Comparison of ENCODE assay signal across 8 mouse cellular contexts in genomic region chr8:77132903-77133637, GRCm38 (mm10).
DNase-seq lines count a peak whose midpoint lies in the region; ATAC-seq lines count a peak whose summit lies in the region.

No protein-coding gene starts in this region.

- H3K36me3 ChIP-seq in embryonic facial prominence, embryonic 13.5 days, result no peaks in the 10 kb centered on the region
- H3K36me3 ChIP-seq in limb, embryonic 10.5 days, result no peaks in the 10 kb centered on the region
- H3K36me3 ChIP-seq in midbrain, embryonic 11.5 days (ENCODE audit: control insufficient read depth, insufficient read depth, low read length), result no peaks in the 10 kb centered on the region
- H3K36me3 ChIP-seq in hindbrain, embryonic 16.5 days (ENCODE audit: control insufficient read depth, insufficient read depth, low read length), result no peaks in the 10 kb centered on the region

- H3K4me1 ChIP-seq in embryonic facial prominence, embryonic 13.5 days, result peaks cover 3% of the 10 kb centered on the region; the same call in 1 of the 2 replicates
- peaks cover 12% of the 10 kb centered on the region for H3K4me1 ChIP-seq in limb, embryonic 10.5 days
- 0 out of 2 replicates have a peak, but pooled peaks cover 2% of the 10 kb centered on the region for H3K4me1 ChIP-seq in midbrain, embryonic 11.5 days (ENCODE audit: control insufficient read depth, insufficient read depth, low read length)
- no peaks in the 10 kb centered on the region for H3K4me1 ChIP-seq in hindbrain, embryonic 16.5 days (ENCODE audit: control insufficient read depth, insufficient read depth, low read depth, low read length)

- DNase-seq in urinary bladder, adult 18-20 months (ENCODE audit: low spot score in 2 of 2), result peak; percentile 50 to 65
- no peak for DNase-seq in urinary bladder, postnatal 4 days (ENCODE audit: low spot score in 2 of 2)
- peak; percentile 67 for DNase-seq in heart, postnatal 25 days (ENCODE audit: low spot score)
- peak; percentile 34 for DNase-seq in limb, embryonic 10.5 days (ENCODE audit: low spot score)
- peak; percentile 88 for DNase-seq in midbrain, embryonic 11.5 days (ENCODE audit: low spot score, missing footprints)
- DNase-seq in testis, postnatal 10 days (ENCODE audit: low spot score), result no peak

- no peak overlapping the region for H3K9ac ChIP-seq in embryonic facial prominence, embryonic 13.5 days
- no peak overlapping the region for H3K9ac ChIP-seq in midbrain, embryonic 11.5 days (ENCODE audit: low read length)
- H3K9ac ChIP-seq in hindbrain, embryonic 16.5 days (ENCODE audit: low read depth, low read length), result no peak overlapping the region

- intact Hi-C loops in heart, postnatal 25 days (cut with DNase I), result loop anchor here (5.0 kb wide), 2 partner anchors 76 to 231 kb away; no protein-coding TSS in a partner anchor

- no peak overlapping the region for H3K27ac ChIP-seq in embryonic facial prominence, embryonic 13.5 days
- H3K27ac ChIP-seq in limb, embryonic 10.5 days, result no peak overlapping the region
- H3K27ac ChIP-seq in midbrain, embryonic 11.5 days (ENCODE audit: low read depth, low read length), result no peak overlapping the region
- no peak overlapping the region for H3K27ac ChIP-seq in hindbrain, embryonic 16.5 days (ENCODE audit: low read depth, low read length)

- peaks cover 8% of the 10 kb centered on the region for H3K9me3 ChIP-seq in embryonic facial prominence, embryonic 13.5 days
- H3K9me3 ChIP-seq in limb, embryonic 10.5 days (replicated peaks), result no peaks in the 10 kb centered on the region; the same call in 1 of the 2 replicates
- H3K9me3 ChIP-seq in midbrain, embryonic 11.5 days (ENCODE audit: control insufficient read depth, low read length), result no peaks in the 10 kb centered on the region
- peaks cover 6% of the 10 kb centered on the region; the same call in 1 of the 2 replicates for H3K9me3 ChIP-seq in hindbrain, embryonic 16.5 days (ENCODE audit: control insufficient read depth, low read length)

- ATAC-seq in embryonic facial prominence, embryonic 13.5 days (ENCODE audit: insufficient number of reproducible peaks, insufficient read depth, low FRiP score, low TSS enrichment, low read depth), result no peak
- ATAC-seq in midbrain, embryonic 11.5 days (ENCODE audit: low FRiP score), result no peak
- no peak for ATAC-seq in hindbrain, embryonic 16.5 days

- no peak overlapping the region for H3K4me3 ChIP-seq in embryonic facial prominence, embryonic 13.5 days
- no peak overlapping the region for H3K4me3 ChIP-seq in limb, embryonic 10.5 days
- no peak overlapping the region for H3K4me3 ChIP-seq in midbrain, embryonic 11.5 days (ENCODE audit: low read depth, low read length)
- H3K4me3 ChIP-seq in hindbrain, embryonic 16.5 days (ENCODE audit: low read length), result no peak overlapping the region

- WGBS in embryonic facial prominence, embryonic 13.5 days, result 29% methylated on average over 11 of the region's 11 CpGs
- WGBS in limb, embryonic 10.5 days, result 45% methylated on average over 11 of the region's 11 CpGs
- WGBS in midbrain, embryonic 11.5 days, result 34% methylated on average over 11 of the region's 11 CpGs
- 50% methylated on average over 11 of the region's 11 CpGs for WGBS in hindbrain, embryonic 16.5 days

- H3K27me3 ChIP-seq in embryonic facial prominence, embryonic 13.5 days, result no peaks in the 10 kb centered on the region
- no peaks in the 10 kb centered on the region for H3K27me3 ChIP-seq in limb, embryonic 10.5 days (ENCODE audit: low read depth, poor library complexity, severe bottlenecking)
- no peaks in the 10 kb centered on the region for H3K27me3 ChIP-seq in midbrain, embryonic 11.5 days (ENCODE audit: control insufficient read depth, insufficient read depth, low read length)
- H3K27me3 ChIP-seq in hindbrain, embryonic 16.5 days (replicated peaks; ENCODE audit: control insufficient read depth, insufficient read depth, low read length), result no peaks in the 10 kb centered on the region

- H3K4me2 ChIP-seq in embryonic facial prominence, embryonic 13.5 days, result peak overlapping the region; percentile 5; the same call in 1 of the 2 replicates
- H3K4me2 ChIP-seq in midbrain, embryonic 11.5 days, result no peak overlapping the region
- no peak overlapping the region for H3K4me2 ChIP-seq in hindbrain, embryonic 16.5 days (ENCODE audit: low read length)

Comparison
In these comparisons a context has a peak if more than half of its experiments do, and no peak if none do; other contexts are left out.
1. DNase-seq: peak in urinary bladder, adult 18-20 months (2 of 2), heart, postnatal 25 days (single experiment), limb, embryonic 10.5 days (single experiment) and midbrain, embryonic 11.5 days (single experiment); none in urinary bladder, postnatal 4 days (0 of 2) and testis, postnatal 10 days (single experiment).